Mouse (Mus musculus): ENCODE data around the gene Fhdc1.

Gene Fhdc1

DNA sequence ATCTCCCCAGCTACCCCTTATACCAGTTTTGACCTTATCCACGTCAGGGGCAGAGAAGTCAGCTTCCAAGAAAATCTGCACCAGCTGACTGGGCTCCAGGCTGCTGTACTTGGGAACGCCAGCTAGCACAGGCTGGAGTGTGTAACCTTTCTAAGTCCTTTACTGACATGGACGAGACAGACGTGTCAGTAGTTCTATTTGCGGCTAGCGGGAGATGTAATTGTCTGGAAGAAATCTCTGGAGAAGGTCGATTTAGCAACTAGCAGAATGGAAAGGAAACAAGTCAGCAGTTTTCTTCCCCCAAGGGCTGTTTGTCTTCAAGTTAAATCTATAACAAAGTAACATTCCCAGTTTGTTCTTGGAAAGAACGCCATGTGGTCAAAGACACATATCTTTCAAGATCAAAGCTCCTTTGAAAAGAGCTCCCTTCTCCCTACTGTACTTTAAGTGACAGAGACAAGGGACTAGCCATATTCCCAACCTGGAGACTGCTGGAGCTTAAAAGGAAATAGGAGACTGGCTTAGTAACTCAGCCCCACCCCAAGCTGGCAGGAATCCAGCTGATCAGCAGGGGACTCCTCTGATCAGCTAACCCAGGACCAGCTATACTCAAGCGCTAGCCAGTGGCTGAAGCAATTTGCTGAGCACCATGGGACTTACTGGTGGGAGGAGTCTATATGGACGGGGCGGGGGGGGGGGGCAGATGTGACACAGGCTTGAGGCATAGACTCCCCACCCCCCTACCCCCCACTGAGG is 44.8 kb downstream of the Fhdc1 start:
- no peak for DNase-seq (ENCODE audit: low read depth, low spot score)

DNA sequence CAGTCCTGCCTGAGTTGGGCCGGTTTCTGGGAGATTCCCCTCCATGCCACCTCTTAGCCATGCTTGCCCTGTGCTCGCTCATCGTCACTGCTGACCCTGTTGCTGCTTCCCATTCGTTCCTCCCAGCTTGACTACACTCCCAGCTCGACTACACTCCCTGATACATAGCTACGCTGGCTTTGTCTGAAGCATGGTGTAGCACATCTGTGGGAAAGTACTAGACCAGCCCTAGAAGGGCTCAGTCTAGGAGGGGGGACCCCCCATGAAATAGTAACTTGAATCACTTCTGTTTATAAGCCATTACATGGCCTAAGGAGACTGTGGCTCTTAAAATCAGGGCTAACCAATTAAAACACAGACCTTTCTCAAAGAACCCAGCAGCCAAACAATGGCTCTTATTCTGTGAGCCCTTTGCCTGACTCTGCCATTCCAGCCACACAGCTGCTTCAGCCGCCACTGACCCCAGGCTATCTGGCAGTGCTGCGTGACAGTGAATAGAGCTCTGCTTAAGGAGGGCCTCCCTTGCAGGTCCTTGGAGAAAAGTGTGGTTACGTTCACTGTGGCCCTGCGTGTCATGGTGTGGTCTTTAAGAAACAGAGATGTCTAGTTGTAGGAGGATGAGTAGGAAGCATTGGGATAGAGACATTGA is 47.3 kb downstream of the Fhdc1 start:
- DNase-seq (ENCODE audit: low read depth, low spot score): no peak

DNA sequence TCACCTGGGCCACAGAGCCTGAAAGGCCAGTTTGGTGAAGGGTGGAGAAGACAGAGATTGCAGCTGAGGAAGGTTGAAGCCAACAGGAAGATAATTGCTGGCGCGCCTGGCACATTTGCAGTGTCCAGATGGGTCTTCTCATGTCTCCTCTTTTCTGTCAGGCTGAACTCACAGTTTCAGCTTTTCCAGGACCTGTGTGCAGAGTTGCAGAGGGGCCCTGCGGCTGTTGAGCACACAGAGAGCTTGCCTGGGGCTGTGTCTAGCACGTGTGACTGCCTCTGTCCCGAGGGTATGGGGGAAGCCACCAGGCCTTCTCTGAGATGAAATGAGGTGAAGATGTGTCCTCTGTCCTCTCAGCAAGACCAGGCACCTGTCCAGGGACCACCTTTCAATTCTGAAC is 49.0 kb downstream of the Fhdc1 start:
- DNase-seq (ENCODE audit: low read depth, low spot score): no peak

DNA sequence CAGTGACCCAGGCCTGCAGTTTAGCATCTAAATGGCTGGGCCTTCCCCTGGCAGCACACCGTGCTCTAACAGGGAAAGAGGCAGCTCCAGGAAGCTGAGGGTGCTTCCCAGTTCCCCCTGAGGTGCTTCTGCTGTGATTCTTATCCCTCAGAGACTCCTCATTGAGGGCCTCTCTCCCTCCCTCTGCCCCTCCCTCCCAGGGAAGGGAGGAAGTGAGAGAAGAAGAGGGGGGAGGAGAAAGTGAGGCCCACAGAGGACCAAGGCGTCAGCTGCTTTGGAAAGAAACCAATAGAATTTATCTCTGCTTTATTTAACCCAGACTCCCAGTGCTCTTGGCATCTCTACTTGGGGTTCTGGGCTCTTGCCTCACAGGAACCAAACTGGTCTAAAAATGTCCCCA is 50.1 kb downstream of the Fhdc1 start:
- no peak for DNase-seq (ENCODE audit: low read depth, low spot score)

DNA sequence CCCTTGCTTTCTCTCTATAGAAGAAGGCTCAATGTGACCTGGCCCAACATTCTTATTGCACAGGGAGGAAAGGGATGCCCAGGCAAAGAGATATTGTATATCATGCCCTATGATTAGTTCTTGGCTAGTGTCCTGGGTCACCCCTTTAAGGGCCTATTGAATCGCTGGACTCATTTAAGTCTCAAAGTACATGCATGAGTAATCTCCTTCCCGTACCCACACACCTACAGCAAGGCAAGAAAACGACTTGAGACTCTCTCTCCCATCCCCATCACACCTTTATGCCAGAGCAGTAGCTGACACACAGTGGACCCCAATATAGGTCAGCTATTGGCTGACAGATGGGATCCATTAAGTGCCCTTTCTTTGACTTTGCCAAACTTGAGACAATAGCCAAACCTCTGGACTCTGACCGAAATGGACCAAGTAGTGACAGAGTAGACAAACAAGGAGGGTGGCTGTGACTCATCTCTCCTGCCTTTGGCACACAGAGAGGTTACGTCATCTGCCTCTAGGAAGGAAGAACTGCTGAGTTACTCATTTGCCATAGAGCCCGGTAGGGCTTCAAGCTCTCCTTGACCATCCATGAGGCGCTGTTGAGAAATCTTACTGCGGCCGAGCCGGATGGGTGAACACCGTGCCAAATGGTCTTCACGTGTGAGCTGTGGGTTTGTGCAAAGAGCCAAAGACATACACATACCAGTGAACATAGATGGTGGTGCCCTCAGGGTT is 51.1 kb downstream of the Fhdc1 start:
- no peak for DNase-seq (ENCODE audit: low read depth, low spot score)

DNA sequence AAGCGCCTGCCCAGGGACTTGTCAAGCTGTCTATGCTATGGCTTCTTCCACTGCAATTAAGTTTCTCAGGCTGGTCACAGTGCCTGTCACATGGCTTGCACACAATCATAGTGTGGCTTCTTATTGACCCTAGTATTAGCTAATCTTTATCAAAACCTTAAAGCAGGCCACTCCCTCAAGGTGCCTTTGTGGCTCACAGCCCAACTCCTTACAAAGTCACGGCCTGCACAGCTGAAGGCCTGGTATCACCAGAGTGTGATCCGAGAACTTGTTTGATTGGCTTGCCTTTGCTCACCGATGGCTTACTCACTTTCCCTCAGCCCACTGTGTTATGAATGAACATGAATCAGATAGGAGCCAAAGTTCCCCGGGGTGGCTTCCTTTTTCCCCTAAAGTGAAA is 52.5 kb downstream of the Fhdc1 start:
- no peak for DNase-seq (ENCODE audit: low read depth, low spot score)

DNA sequence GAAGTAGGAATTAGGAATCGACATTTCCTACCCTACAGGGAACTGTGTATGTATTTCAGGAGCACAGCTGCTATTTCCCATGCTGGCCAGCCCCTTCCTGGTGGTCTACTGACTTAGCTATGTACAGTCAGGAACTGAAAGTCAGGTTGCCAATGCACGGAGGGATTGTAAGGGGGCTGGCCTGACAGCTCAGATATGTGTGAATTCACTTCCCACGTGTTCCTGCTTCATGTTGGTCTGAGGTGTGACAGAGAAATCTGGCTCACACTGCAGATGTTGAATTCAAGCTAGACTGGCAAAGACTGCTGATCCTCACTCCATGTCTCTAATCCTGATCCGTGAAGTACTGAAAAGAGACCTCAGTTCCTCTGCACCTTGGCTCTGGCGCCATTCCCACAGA is 57.9 kb downstream of the Fhdc1 start:
- DNase-seq (ENCODE audit: low read depth, low spot score): peak; percentile 50

DNA sequence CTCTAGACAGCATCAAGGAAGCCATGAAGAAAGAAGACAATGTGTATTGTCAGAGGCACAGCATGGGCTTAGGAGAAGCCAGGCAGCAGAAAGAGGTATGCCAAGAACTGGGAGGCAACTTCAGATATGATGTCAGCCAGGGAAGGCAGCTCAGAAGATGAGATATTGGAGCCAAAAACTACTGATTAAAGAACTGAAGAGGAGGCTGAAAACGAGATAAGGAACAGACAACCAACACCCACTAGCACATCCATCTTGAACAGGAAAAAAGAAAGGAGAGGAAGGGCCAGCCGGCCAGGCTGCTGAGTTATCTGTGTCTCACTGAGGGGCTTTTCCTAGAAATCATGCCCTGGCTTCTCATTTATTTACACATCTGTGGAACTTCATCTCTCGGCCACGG is 66.4 kb downstream of the Fhdc1 start:
- DNase-seq (ENCODE audit: low read depth, low spot score): no peak

DNA sequence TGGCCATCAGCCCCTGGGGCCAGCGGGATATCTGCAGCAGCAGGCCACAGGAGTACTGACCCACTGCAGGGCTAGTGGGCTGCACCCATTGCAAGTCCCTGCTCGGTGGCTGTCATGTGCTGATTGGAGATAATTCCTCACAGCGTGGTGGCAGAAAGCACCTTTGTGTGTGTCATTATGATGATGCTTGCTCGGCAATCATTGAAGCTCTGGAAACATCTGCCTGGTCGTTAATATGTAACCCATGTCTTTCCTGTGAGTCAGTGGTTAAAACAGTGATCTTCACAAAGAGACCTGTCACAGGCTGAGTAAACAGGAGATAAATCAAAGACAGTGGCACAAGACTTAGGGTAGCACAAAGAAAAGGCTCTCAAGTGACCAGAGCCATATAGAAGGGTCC is 67.3 kb downstream of the Fhdc1 start:
- no peak for DNase-seq (ENCODE audit: low read depth, low spot score)

DNA sequence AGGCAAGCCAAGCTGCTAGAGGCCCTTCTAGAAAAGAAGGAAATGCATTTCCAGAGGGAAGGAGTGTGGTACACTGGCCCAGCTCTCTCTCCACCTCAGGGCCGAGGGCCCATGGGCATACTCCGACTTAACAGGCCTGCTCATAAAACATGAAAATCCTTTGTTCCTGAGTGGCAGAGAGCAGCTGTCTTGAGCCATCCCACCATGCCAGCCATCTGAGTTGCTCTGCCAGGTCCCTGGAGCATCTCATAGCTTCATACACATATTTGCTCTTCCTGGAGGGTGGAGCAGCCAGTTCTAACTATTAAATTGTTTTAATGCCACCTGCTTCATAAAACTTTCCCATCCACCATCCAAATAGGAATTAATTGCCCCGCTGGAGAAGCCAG is 70.8 kb downstream of the Fhdc1 start:
- DNase-seq (ENCODE audit: low read depth, low spot score): no peak

DNA sequence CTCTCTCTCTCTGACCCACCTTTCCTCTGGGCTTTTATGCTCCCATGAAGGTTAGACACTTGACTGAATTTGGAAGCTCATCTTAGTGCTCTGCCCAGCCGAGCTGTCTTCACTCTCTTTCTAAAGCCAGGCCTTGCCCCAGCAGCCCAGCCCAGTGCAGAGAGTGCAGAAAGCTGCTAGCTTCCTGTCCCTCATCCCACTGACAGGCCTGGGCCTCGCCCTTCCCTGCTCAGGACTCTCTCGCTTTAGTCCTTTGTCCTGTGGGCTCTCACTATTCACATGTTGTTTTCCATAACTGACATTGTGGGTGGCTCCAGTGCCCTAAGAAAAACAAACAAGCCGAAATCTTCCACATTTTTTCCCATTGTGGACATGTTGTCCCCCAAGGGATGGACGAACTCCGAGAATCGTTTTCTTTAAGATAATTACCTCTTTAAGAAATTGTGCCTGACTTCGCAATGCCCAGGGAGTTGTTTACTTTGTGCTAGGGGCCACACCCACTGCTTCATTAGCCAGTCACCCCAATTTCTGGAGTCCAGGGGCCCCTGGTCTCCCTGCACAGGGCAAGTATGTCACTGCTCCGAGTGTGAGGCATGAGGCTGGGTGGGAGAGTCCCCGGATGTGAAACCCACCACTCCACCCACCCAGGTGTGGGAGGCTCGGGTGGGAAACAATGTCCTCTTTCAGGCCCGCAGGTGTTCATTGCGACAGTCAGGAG is 71.3 kb downstream of the Fhdc1 start:
- no peak for DNase-seq (ENCODE audit: low read depth, low spot score)

DNA sequence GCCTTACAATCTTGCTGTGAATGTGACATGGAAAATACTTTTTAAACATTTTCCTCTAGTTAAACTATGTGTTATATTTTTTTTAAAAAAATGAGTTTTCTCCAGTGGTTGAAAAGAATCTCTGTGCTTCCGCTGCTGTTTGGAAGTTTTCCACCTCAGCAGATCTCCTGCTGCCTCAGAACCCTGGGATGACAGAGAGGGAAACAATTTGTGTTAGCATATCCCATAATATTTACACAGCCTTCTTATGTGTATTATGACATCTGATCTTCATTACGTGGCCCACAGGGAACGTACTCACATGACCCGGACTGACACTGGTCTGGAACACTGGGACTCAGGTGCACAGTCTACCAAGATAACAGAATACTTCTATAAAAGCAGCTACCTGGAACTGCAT is 74.7 kb downstream of the Fhdc1 start:
- no peak for DNase-seq (ENCODE audit: low read depth, low spot score)

DNA sequence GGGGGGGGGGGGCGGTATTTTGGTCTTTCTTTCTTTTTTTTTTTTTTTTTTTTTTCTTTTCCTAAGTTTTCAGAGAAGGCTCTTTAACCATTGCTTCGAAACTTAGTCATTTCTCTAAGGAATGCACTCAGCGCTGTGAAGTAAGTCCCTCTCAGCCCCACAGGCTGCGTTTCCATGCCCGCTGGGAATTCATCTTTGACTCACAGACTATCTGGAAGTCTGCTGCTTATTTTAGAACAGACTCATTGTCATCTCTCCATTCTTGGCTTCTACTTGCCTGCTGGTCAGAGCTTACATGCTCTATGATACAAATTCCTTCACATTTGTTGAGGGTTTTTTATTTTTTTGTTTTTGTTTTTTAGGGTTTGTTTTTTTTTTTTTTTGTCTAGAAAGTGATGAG is 76.8 kb downstream of the Fhdc1 start:
- DNase-seq (ENCODE audit: low read depth, low spot score): no peak

DNA sequence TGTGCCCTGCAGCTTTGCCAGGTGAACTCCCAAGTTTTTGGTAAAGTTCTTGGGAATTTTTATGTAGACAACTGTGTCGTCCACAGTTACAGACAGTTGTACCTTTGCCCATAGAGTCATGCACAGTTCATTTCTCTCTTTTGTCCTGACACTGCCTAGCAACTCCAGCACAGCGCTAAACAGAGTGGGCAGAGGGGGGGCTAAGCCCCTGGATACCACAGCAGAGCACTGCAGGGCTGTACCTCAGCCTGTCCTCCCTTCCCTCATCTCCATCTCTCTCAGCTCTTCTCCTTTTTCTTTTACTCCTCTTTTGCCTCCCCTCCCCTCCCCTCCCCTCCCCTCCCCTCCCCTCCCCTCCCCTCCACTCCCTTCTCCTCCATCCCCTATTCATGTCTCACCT is 77.5 kb downstream of the Fhdc1 start:
- DNase-seq (ENCODE audit: low read depth, low spot score): no peak

DNA sequence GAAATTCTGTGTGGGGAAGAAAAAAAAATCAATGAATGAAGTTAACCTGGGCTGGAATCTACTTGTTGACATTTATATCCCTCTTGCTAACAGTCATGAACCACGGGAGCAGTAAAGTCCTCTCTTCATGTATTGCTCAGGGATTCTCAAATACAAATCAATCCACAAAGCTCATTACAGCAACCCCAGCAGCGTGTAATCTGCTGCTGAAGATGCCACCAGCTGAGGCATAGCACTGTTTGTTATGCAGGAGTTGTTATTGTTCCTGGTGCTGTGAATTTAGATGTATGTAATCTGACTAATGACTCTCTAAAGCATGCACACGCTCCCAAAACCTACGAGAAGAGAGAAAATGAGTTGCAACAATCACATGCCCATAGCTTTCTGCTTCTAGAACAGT is 82.3 kb downstream of the Fhdc1 start:
- DNase-seq (ENCODE audit: low read depth, low spot score): no peak

DNA sequence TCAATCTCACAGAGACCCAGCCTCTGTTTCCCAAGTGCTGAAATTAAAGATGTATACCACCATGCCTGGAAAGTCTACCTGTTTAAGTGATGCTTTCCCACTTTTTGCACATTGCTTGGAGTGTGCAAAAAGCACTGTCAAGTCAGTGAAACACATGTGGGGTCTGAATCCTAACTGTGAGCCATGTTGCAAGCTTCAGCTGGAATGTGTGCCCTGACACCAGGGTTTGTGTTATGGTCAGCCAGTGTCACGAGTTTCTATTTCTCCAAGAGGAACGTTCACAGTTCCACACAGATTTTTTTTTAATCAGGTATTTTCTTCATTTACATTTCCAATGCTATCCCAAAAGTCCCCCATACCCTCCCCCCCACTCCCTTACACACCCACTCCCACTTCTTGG is 84.0 kb downstream of the Fhdc1 start:
- DNase-seq (ENCODE audit: low read depth, low spot score): no peak

DNA sequence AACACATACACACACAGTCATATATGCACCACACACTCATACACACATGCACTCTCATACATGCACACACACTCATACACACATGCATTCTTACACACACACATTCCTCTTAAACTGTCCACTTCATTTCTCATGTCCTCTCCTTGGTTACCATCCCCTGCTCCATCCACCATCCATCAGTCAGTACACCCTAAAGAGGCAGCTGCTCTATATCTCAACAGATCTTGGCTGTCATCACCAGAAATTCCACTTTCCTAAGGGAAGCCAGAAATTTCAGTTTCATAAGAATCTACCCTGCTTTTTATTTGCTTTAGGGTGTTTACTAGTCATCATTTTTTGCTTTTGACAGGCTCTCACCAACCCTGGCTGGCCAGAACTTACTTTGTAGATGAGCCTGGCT is 84.4 kb downstream of the Fhdc1 start:
- DNase-seq (ENCODE audit: low read depth, low spot score): no peak

DNA sequence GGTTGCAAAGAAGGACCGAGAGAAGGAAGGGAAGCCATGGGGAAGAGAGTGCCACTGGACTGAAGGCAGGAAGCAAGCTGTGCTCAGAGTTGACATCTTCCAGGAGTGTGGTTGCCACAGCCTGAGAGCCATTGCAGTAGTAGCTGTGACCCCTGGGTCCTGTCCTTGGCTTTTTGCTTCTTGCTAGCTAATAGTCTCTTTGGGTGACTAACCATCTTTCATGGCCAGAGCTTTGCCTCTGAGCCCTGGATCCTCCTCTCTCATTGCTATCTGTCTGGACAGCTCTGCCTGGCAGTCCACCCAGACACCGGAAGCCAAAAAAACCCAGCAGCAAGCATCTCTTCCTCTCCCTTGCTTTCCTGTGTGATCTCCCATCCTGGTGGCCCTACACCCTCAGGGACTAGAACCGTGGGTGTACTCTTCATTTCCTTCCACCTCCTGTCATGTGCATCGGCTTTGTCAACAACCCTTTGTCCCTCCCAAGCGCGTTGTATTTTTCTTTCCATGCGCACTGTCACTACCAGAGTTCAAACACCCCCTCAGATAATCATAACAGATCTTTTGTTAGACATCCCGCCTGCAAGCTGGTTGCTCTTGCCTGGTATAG is 85.3 kb downstream of the Fhdc1 start:
- DNase-seq (ENCODE audit: low read depth, low spot score): no peak

All from telencephalon, adult 2 months (tissue).